Mouse (Mus musculus): Measurements from ENCODE around the gene Zfp367. TPM values are rescaled to one million over a fixed set of nuclear protein-coding genes. Genes with fewer than 3 reads are reported as not detected.

The Zfp367 gene
- 4.6 and 6.0 TPM in 2 replicates for polyA plus RNA-seq (2015; fragmentation: Nextera tagmentation; extraction: Ambion mirVana)

GRCm38 (mm10) chr13:64153083-64153682, at the start of gene Zfp367:
Zfp367 (minus strand) TSS chr13:64153202.
- H3K9ac ChIP-seq = peak within 1 kb of the TSS; percentile 79
- H3K27me3 ChIP-seq = no peaks in the 10 kb centered on the region; the same call in 1 of the 2 replicates
- under 1% methylated on average over 56 of the region's 56 CpGs for WGBS
- peak; percentile 99 for ATAC-seq (ENCODE audit: low read depth)
- peak within 1 kb of the TSS; percentile 93 for H3K4me2 ChIP-seq
- H3K27ac ChIP-seq (replicated peaks) = peak within 1 kb of the TSS; percentile 73
- peak within 1 kb of the TSS; percentile 81 for H3K4me3 ChIP-seq
- H3K36me3 ChIP-seq = no peaks in the 10 kb centered on the region
- H3K9me3 ChIP-seq = no peaks in the 10 kb centered on the region
- peaks cover 13% of the 10 kb centered on the region for H3K4me1 ChIP-seq (replicated peaks)

DNA sequence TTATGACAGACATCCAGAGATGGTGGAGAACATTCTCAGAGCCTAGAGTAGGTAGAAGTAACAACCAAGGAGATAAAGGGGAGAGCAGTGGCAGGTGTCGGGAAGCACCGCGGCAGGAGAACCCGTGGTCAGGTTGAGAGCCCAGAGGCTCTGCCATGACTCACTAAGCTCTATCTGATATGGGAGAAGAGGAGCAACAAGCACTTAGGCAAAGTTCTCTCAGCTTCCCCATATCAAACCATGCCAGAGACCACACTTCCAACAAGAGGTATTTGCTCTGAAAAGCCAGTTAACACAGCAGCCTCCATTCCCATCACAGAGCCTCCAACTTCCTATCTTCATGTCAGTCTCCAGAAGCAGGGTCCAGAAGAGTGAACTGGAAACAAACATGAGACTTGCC, 47.9 kb upstream of the Zfp367 start:
- ATAC-seq (ENCODE audit: low read depth) = no peak
- no peak overlapping the region for H3K4me2 ChIP-seq
- H3K9me3 ChIP-seq = no peaks in the 10 kb centered on the region
- no peaks in the 10 kb centered on the region for H3K4me1 ChIP-seq (replicated peaks)
- H3K9ac ChIP-seq = no peak overlapping the region
- H3K27me3 ChIP-seq = no peaks in the 10 kb centered on the region
- 98% methylated on average over 4 of the region's 4 CpGs for WGBS
- no peak overlapping the region for H3K4me3 ChIP-seq
- H3K27ac ChIP-seq (replicated peaks) = no peak overlapping the region
- peaks cover 12% of the 10 kb centered on the region for H3K36me3 ChIP-seq

GRCm38 (mm10) chr13:64198310-64198709, 45.3 kb upstream of the Zfp367 start:
- 95% methylated on average over 4 of the region's 4 CpGs for WGBS
- H3K27me3 ChIP-seq = no peaks in the 10 kb centered on the region
- no peak overlapping the region for H3K9ac ChIP-seq
- no peaks in the 10 kb centered on the region for H3K4me1 ChIP-seq (replicated peaks)
- no peak for ATAC-seq (ENCODE audit: low read depth)
- H3K4me3 ChIP-seq = no peak overlapping the region
- no peaks in the 10 kb centered on the region for H3K9me3 ChIP-seq
- H3K36me3 ChIP-seq = peaks cover 16% of the 10 kb centered on the region
- H3K27ac ChIP-seq (replicated peaks) = no peak overlapping the region
- no peak overlapping the region for H3K4me2 ChIP-seq

DNA sequence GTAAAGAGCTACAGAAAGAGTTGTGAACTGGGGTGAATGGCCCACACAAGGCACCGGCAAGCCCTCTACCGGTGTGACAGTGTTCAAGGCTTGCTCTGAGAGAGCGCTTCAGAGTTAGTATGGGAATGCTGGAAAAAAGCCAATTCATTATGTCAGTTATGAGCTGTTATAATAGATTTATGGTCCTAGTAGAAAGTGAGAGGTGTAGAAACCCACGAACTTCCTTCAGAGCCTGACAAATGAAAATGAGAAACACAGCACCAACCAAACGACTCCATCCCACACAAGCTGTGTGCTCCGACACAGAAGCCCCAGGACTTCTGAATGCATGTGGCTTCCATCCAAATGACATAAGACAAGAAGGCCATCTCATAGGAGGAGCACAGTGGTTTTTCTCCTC, 44.9 kb upstream of the Zfp367 start:
- H3K27me3 ChIP-seq = no peaks in the 10 kb centered on the region
- peaks cover 16% of the 10 kb centered on the region for H3K36me3 ChIP-seq
- no peak overlapping the region for H3K4me3 ChIP-seq
- H3K4me2 ChIP-seq = no peak overlapping the region
- no peaks in the 10 kb centered on the region for H3K4me1 ChIP-seq (replicated peaks)
- no peak overlapping the region for H3K27ac ChIP-seq (replicated peaks)
- no peak overlapping the region for H3K9ac ChIP-seq
- no peaks in the 10 kb centered on the region for H3K9me3 ChIP-seq
- no peak for ATAC-seq (ENCODE audit: low read depth)
- 85% methylated on average over 6 of the region's 6 CpGs for WGBS

- H3K4me1 ChIP-seq (replicated peaks) = no peaks in the 10 kb centered on the region
- H3K9ac ChIP-seq = no peak overlapping the region
- peaks cover 49% of the 10 kb centered on the region for H3K36me3 ChIP-seq
Observed at GRCm38 (mm10) chr13:64187065-64187464, 34.1 kb upstream of the Zfp367 start.

DNA sequence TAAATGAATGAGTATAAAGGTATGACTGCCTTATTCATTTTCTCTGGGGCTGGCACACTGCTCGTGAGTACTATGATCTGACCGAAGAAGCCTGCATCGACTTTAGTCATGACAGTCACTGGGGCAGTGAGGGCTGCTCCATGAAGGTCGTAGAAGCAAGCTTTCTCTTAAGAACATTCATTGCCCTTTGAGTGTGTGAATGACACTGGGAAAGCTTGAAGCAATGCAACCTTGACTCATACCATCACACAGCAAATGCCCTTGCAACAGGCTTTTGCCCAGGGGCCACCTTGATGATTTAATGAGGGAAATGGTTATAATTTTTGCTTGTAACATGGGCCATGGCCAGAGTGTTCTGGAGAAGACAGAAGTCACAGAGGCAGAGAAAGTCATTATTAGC, 33.5 kb upstream of the Zfp367 start:
- Histone ChIP-seq H3K27ac (replicated peaks) (no peak overlapping the region), H3K36me3 (peaks cover 50% of the 10 kb centered on the region), H3K27me3 (no peaks in the 10 kb centered on the region), H3K4me1 (replicated peaks) (no peaks in the 10 kb centered on the region), H3K9ac (no peak overlapping the region), H3K9me3 (no peaks in the 10 kb centered on the region), H3K4me3 (no peak overlapping the region), H3K4me2 (no peak overlapping the region)
- no peak for ATAC-seq (ENCODE audit: low read depth)
- WGBS = 94% methylated on average over 4 of the region's 4 CpGs

More at GRCm38 (mm10) chr13:64187065-64187464, 34.1 kb upstream of the Zfp367 start:
- Histone ChIP-seq H3K27me3 (no peaks in the 10 kb centered on the region), H3K27ac (replicated peaks) (no peak overlapping the region), H3K9me3 (no peaks in the 10 kb centered on the region), H3K4me2 (no peak overlapping the region), H3K4me3 (no peak overlapping the region)
- no peak for ATAC-seq (ENCODE audit: low read depth)

DNA sequence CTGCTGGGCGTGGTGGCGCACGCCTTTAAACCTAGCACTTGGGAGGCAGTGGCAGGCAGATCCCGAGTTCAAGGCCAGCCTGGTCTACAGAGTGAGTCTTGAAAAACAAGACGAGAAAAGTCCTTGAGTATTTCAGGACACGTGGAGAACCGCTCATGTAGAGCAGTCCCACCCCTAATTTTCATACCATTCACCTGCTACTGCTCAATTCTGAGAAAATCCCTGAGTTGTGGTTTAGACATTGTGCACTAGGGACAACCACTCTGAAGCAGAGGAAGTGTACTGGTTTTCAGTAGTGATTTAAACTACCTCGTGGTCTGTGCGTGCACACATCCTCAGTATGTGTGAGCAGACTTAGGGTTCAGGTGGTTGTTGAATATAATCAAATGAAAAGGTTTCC, 32.6 kb upstream of the Zfp367 start:
- Histone ChIP-seq H3K36me3 (peaks cover 58% of the 10 kb centered on the region), H3K4me2 (no peak overlapping the region)

DNA sequence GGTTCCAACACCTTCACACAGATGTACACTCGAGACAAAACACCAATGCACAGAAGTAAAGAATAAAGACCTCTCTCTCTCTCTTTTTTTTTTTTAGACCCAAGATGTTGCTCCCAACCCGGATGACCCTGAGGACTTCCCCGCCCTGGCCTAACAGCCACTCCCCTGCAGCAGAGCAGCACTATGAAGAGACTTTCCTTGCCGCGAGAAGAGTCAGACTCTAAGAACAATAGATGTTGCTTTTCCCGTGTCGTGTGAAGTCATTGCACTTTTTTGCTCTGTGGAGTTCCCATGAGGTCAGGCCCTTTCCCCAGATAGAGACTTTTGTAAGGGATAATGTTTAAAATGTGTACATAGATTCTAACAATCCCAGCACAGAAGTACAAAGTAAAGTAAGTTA, 32.2 kb upstream of the Zfp367 start:
- Histone ChIP-seq H3K36me3 (peaks cover 58% of the 10 kb centered on the region), H3K27ac (replicated peaks) (no peak overlapping the region), H3K27me3 (no peaks in the 10 kb centered on the region), H3K4me2 (no peak overlapping the region), H3K4me1 (replicated peaks) (no peaks in the 10 kb centered on the region), H3K4me3 (no peak overlapping the region), H3K9me3 (no peaks in the 10 kb centered on the region), H3K9ac (no peak overlapping the region)
- ATAC-seq (ENCODE audit: low read depth) = no peak
- WGBS = 81% methylated on average over 7 of the region's 7 CpGs

More for the DNA sequence above, 32.6 kb upstream of the Zfp367 start:
- WGBS = 92% methylated on average over 9 of the region's 9 CpGs
- Histone ChIP-seq H3K4me1 (replicated peaks) (no peaks in the 10 kb centered on the region), H3K4me3 (no peak overlapping the region), H3K27ac (replicated peaks) (no peak overlapping the region), H3K27me3 (no peaks in the 10 kb centered on the region), H3K9me3 (no peaks in the 10 kb centered on the region), H3K9ac (no peak overlapping the region)
- ATAC-seq (ENCODE audit: low read depth) = no peak

DNA sequence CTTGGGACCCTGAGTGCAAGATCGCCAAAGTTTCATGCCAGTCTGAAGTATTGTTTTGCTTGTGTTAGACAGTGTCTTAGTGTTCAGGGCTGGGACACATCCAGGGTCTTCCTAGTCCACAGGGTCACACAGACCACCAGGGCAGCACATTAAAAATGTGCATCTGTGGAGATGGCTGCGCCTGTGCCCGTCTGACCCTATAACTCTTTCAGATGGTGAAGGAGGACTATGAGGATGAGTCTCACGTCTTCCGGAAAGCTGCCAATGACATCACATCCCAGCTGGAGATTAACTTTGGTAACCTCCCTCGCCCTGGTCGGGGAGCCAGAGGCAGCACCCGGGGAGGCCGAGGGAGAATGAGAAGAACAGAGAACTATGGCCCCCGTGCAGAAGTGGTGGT, 31.4 kb upstream of the Zfp367 start:
- ATAC-seq (ENCODE audit: low read depth) = no peak
- no peaks in the 10 kb centered on the region for H3K4me1 ChIP-seq (replicated peaks)
- no peaks in the 10 kb centered on the region for H3K27me3 ChIP-seq
- H3K27ac ChIP-seq (replicated peaks) = no peak overlapping the region
- no peak overlapping the region for H3K9ac ChIP-seq
- 85% methylated on average over 10 of the region's 10 CpGs for WGBS
- no peak overlapping the region for H3K4me2 ChIP-seq
- no peaks in the 10 kb centered on the region for H3K9me3 ChIP-seq
- peaks cover 62% of the 10 kb centered on the region for H3K36me3 ChIP-seq
- no peak overlapping the region for H3K4me3 ChIP-seq

GRCm38 (mm10) chr13:64183583-64183982, 30.6 kb upstream of the Zfp367 start:
- Histone ChIP-seq H3K36me3 (peaks cover 68% of the 10 kb centered on the region), H3K4me2 (no peak overlapping the region), H3K27ac (replicated peaks) (no peak overlapping the region), H3K9ac (no peak overlapping the region), H3K4me3 (no peak overlapping the region), H3K27me3 (no peaks in the 10 kb centered on the region), H3K4me1 (replicated peaks) (no peaks in the 10 kb centered on the region), H3K9me3 (no peaks in the 10 kb centered on the region)
- WGBS = 86% methylated on average over 4 of the region's 4 CpGs
- ATAC-seq (ENCODE audit: low read depth) = no peak

GRCm38 (mm10) chr13:64182091-64182490, 29.1 kb upstream of the Zfp367 start:
- no peaks in the 10 kb centered on the region for H3K4me1 ChIP-seq (replicated peaks)
- no peaks in the 10 kb centered on the region for H3K9me3 ChIP-seq
- no peak overlapping the region for H3K9ac ChIP-seq
- 84% methylated on average over 2 of the region's 2 CpGs for WGBS
- no peaks in the 10 kb centered on the region for H3K27me3 ChIP-seq
- H3K4me2 ChIP-seq = no peak overlapping the region
- no peak overlapping the region for H3K27ac ChIP-seq (replicated peaks)
- H3K36me3 ChIP-seq = peaks cover 83% of the 10 kb centered on the region
- H3K4me3 ChIP-seq = no peak overlapping the region
- ATAC-seq (ENCODE audit: low read depth) = no peak

GRCm38 (mm10) chr13:64180888-64181287, 27.9 kb upstream of the Zfp367 start:
- no peak for ATAC-seq (ENCODE audit: low read depth)
- H3K9ac ChIP-seq = no peak overlapping the region
- WGBS = 79% methylated on average over 3 of the region's 3 CpGs

GRCm38 (mm10) chr13:64180300-64180699, 27.3 kb upstream of the Zfp367 start:
- Histone ChIP-seq H3K4me3 (no peak overlapping the region), H3K4me1 (replicated peaks) (no peaks in the 10 kb centered on the region), H3K4me2 (no peak overlapping the region), H3K27ac (replicated peaks) (no peak overlapping the region), H3K27me3 (no peaks in the 10 kb centered on the region), H3K9me3 (no peaks in the 10 kb centered on the region), H3K9ac (no peak overlapping the region), H3K36me3 (peaks cover 82% of the 10 kb centered on the region)
- no peak for ATAC-seq (ENCODE audit: low read depth)
- WGBS = 89% methylated on average over 4 of the region's 4 CpGs

More at GRCm38 (mm10) chr13:64180888-64181287, 27.9 kb upstream of the Zfp367 start:
- Histone ChIP-seq H3K9me3 (no peaks in the 10 kb centered on the region), H3K4me3 (no peak overlapping the region), H3K36me3 (peaks cover 84% of the 10 kb centered on the region), H3K4me2 (no peak overlapping the region), H3K4me1 (replicated peaks) (no peaks in the 10 kb centered on the region), H3K27ac (replicated peaks) (no peak overlapping the region), H3K27me3 (no peaks in the 10 kb centered on the region)

All from neural tube, embryonic 13.5 days (tissue).